Mouse (Mus musculus) liver, embryonic 15.5 days (tissue): ENCODE data around the gene 2310009B15Rik. TPM values are rescaled to one million over a fixed set of nuclear protein-coding genes. Genes with fewer than 3 reads are reported as not detected.
"Not testable (repeated sequence)": the region's sequence is repeated elsewhere in the genome, so short reads cannot be mapped to it uniquely, and the experiment has no call there.

Source experiments
- ATAC-seq: fragments of 200-750 bp; cut with Nextera tagmentation; 2 replicates; pipeline ENCODE4 v1.8.0; 2017; ENCODE audit warnings: moderate number of reproducible peaks, mild to moderate bottlenecking, moderate library complexity; ENCODE audit not compliant: insufficient read depth
- H3K27ac ChIP-seq: fragments of 300-500 bp; sonication (generic); replicated peaks from 2 replicates; pipeline ENCODE4 v1.5.1; 2015; ENCODE audit warnings: mild to moderate bottlenecking, inconsistent platforms
- H3K27me3 ChIP-seq: fragments of 300-500 bp; sonication (generic); 2 replicates; pipeline ENCODE4 v1.6.1; 2015; ENCODE audit warnings: mild to moderate bottlenecking, inconsistent platforms
- H3K36me3 ChIP-seq: fragments of 300-500 bp; sonication (generic); replicated peaks from 2 replicates; pipeline ENCODE4 v1.6.1; 2015; ENCODE audit warnings: moderate library complexity, mild to moderate bottlenecking, inconsistent platforms
- H3K4me1 ChIP-seq: fragments of 300-500 bp; sonication (generic); replicated peaks from 2 replicates; pipeline ENCODE4 v1.6.1; 2015; ENCODE audit warnings: inconsistent platforms
- H3K4me2 ChIP-seq: fragments of 300-500 bp; sonication (generic); 2 replicates; pipeline ENCODE4 v1.6.1; 2015; ENCODE audit warnings: moderate library complexity, mild to moderate bottlenecking, inconsistent platforms
- H3K4me3 ChIP-seq: fragments of 300-500 bp; sonication (generic); replicated peaks from 2 replicates; pipeline ENCODE4 v1.5.1; 2015; ENCODE audit warnings: mild to moderate bottlenecking, inconsistent platforms
- H3K9ac ChIP-seq: fragments of 300-500 bp; sonication (generic); 2 replicates; pipeline ENCODE4 v1.6.1; 2015; ENCODE audit warnings: moderate library complexity, mild to moderate bottlenecking, inconsistent platforms
- H3K9me3 ChIP-seq: fragments of 300-500 bp; sonication (generic); replicated peaks from 2 replicates; pipeline ENCODE4 v1.6.1; 2016; ENCODE audit warnings: inconsistent platforms
- WGBS: fragments of 180-500 bp; shearing (Covaris S2); methylation state at CpG from one replicate; pipeline ENCODE4 v1.1.7; 2015; ENCODE audit warnings: mixed read lengths; ENCODE audit not compliant: insufficient replicate concordance; 5-methylcytosine and 5-hydroxymethylcytosine counted together
- polyA plus RNA-seq: library from polyadenylated mRNA; unstranded; fragments of >200 nt; fragmentation: Nextera tagmentation; extraction: Ambion mirVana; gene quantifications from 2 replicates; pipeline ENCODE4 v1.2.1, GENCODE M21; 2015

The 2310009B15Rik gene
- 9.6 and 10.9 TPM in 2 replicates for polyA plus RNA-seq

- H3K27ac ChIP-seq, result 0 out of 2 replicates have a peak within 1 kb of the TSS, but pooled peaks have one; percentile 66
- H3K27me3 ChIP-seq, H3K9ac ChIP-seq, H3K4me1 ChIP-seq, H3K36me3 ChIP-seq, H3K9me3 ChIP-seq: not testable (repeated sequence)
- ATAC-seq, result peak; percentile 98
- H3K4me2 ChIP-seq, result peak within 1 kb of the TSS; percentile 66
- peak within 1 kb of the TSS; percentile 60 for H3K4me3 ChIP-seq
- under 1% methylated on average over 53 of the region's 79 CpGs for WGBS
These were observed at the start of gene 2310009B15Rik for GRCm38 (mm10) chr1:138856101-138856950. Gene 2310009B15Rik, minus strand, starts transcription at chr1:138856852.

DNA sequence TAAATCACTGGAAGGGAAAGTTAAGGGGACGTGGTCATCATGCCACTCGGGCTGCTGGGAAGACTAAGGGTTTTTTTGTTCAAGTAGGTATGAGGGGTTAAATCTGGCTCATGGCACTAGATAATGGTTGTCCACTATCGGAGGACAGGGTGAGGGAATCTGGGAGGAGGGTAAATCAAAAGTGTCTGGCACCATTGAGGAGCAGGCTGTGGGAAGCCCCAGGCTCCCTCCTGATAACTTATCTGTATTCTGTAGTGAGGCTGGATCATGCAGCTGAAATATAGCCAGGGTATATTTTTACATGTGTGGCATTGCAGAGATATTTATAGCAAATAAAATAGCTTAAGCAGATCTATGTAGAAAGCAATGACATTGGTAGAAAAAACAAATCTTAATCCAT lies 49.6 kb upstream of the 2310009B15Rik start:
- H3K36me3 ChIP-seq, result no peaks in the 10 kb centered on the region
- no peak overlapping the region for H3K27ac ChIP-seq
- WGBS, result 44% methylated on average over 3 of the region's 3 CpGs
- no peak overlapping the region for H3K9ac ChIP-seq
- no peaks in the 10 kb centered on the region for H3K9me3 ChIP-seq
- ATAC-seq, result no peak
- no peaks in the 10 kb centered on the region for H3K4me1 ChIP-seq
- no peak overlapping the region for H3K4me3 ChIP-seq
- H3K27me3 ChIP-seq, result no peaks in the 10 kb centered on the region
- no peak overlapping the region for H3K4me2 ChIP-seq

GRCm38 (mm10) chr1:138905092-138905765 lies 48.6 kb upstream of the 2310009B15Rik start:
- H3K36me3 ChIP-seq, result no peaks in the 10 kb centered on the region
- H3K4me2 ChIP-seq, result no peak overlapping the region
- 57% methylated on average over 3 of the region's 3 CpGs for WGBS
- no peaks in the 10 kb centered on the region for H3K9me3 ChIP-seq
- ATAC-seq, result no peak
- no peaks in the 10 kb centered on the region for H3K4me1 ChIP-seq
- H3K4me3 ChIP-seq, result no peak overlapping the region
- no peak overlapping the region for H3K27ac ChIP-seq
- no peaks in the 10 kb centered on the region for H3K27me3 ChIP-seq
- H3K9ac ChIP-seq, result no peak overlapping the region

- Histone ChIP-seq H3K9ac (no peak overlapping the region), H3K9me3 (no peaks in the 10 kb centered on the region), H3K4me1 (no peaks in the 10 kb centered on the region), H3K36me3 (no peaks in the 10 kb centered on the region), H3K27me3 (no peaks in the 10 kb centered on the region), H3K4me3 (no peak overlapping the region), H3K27ac (no peak overlapping the region), H3K4me2 (no peak overlapping the region)
- ATAC-seq, result no peak
- 76% methylated on average over 5 of the region's 5 CpGs for WGBS
These were observed 47.2 kb upstream of the 2310009B15Rik start for GRCm38 (mm10) chr1:138903894-138904293.

GRCm38 (mm10) chr1:138901431-138902117 lies 44.9 kb upstream of the 2310009B15Rik start:
- H3K9ac ChIP-seq, result no peak overlapping the region
- H3K27ac ChIP-seq, result no peak overlapping the region
- H3K27me3 ChIP-seq, result no peaks in the 10 kb centered on the region
- H3K4me3 ChIP-seq, result no peak overlapping the region
- H3K9me3 ChIP-seq, result no peaks in the 10 kb centered on the region
- ATAC-seq, result no peak
- H3K36me3 ChIP-seq, result no peaks in the 10 kb centered on the region
- H3K4me2 ChIP-seq, result no peak overlapping the region
- H3K4me1 ChIP-seq, result no peaks in the 10 kb centered on the region
- 83% methylated on average over 16 of the region's 16 CpGs for WGBS

- Histone ChIP-seq H3K9me3 (no peaks in the 10 kb centered on the region), H3K4me1 (no peaks in the 10 kb centered on the region), H3K4me2 (no peak overlapping the region), H3K27ac (no peak overlapping the region), H3K36me3 (no peaks in the 10 kb centered on the region), H3K4me3 (no peak overlapping the region), H3K27me3 (no peaks in the 10 kb centered on the region), H3K9ac (no peak overlapping the region)
- 55% methylated on average over 3 of the region's 3 CpGs for WGBS
- no peak for ATAC-seq
These were observed 39.4 kb upstream of the 2310009B15Rik start for GRCm38 (mm10) chr1:138896088-138896487.

- WGBS, result 80% methylated on average over 14 of the region's 14 CpGs
- Histone ChIP-seq H3K9ac (no peak overlapping the region), H3K36me3 (no peaks in the 10 kb centered on the region), H3K9me3 (no peaks in the 10 kb centered on the region), H3K27ac (no peak overlapping the region), H3K4me3 (no peak overlapping the region), H3K4me2 (no peak overlapping the region), H3K4me1 (no peaks in the 10 kb centered on the region), H3K27me3 (no peaks in the 10 kb centered on the region)
- no peak for ATAC-seq
These were observed 21.0 kb upstream of the 2310009B15Rik start for GRCm38 (mm10) chr1:138877470-138878254.

GRCm38 (mm10) chr1:138876371-138877045 lies 19.9 kb upstream of the 2310009B15Rik start:
- Histone ChIP-seq H3K27me3 (no peaks in the 10 kb centered on the region), H3K9me3 (no peaks in the 10 kb centered on the region), H3K9ac (no peak overlapping the region), H3K36me3 (no peaks in the 10 kb centered on the region), H3K27ac (no peak overlapping the region), H3K4me1 (no peaks in the 10 kb centered on the region), H3K4me3 (no peak overlapping the region), H3K4me2 (no peak overlapping the region)
- no peak for ATAC-seq
- WGBS, result 64% methylated on average over 16 of the region's 16 CpGs

- Histone ChIP-seq H3K27ac (no peak overlapping the region), H3K4me1 (peaks cover 16% of the 10 kb centered on the region), H3K9me3 (no peaks in the 10 kb centered on the region), H3K4me2 (no peak overlapping the region), H3K27me3 (peaks cover 54% of the 10 kb centered on the region), H3K36me3 (no peaks in the 10 kb centered on the region), H3K4me3 (no peak overlapping the region), H3K9ac (no peak overlapping the region)
- WGBS, result 45% methylated on average over 1 of the region's 1 CpGs
- ATAC-seq, result no peak
These were observed 5.8 kb downstream of the 2310009B15Rik start for GRCm38 (mm10) chr1:138850823-138851222.

- WGBS, result 52% methylated on average over 4 of the region's 4 CpGs
- no peak for ATAC-seq
- H3K27ac ChIP-seq, result no peak overlapping the region
- H3K36me3 ChIP-seq, result no peaks in the 10 kb centered on the region
- no peak overlapping the region for H3K9ac ChIP-seq
- no peaks in the 10 kb centered on the region for H3K9me3 ChIP-seq
- H3K4me3 ChIP-seq, result no peak overlapping the region
- no peak overlapping the region for H3K4me2 ChIP-seq
- peaks cover 13% of the 10 kb centered on the region for H3K4me1 ChIP-seq
- peaks cover 60% of the 10 kb centered on the region for H3K27me3 ChIP-seq
These were observed 6.5 kb downstream of the 2310009B15Rik start for GRCm38 (mm10) chr1:138850161-138850539.
